Mouse (Mus musculus): Measurements from ENCODE around the gene Tcte2.

DNA sequence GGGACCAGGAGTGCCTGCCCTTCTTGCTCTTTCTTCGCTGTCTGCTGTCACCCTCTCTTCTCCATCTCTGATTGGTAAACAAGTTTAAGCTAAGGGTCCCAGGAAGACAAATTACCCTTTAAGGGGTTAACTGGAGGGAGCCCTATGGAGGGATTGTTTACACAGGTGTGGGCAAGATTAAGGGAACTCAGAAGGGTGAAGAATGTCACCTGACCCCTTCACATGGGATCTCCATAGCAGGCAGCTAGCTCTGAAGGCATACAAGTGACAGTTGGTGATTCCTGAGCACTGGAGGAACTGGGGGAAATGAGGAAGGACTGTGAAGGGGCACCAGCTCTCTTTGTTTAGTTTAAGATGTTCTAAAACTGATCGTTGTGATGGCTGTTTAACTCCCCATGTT is 19.3 kb downstream of the Tcte2 start:
- TF ChIP-seq GATA2 (IDR thresholded peaks at IDR 0.05; ENCODE audit: borderline replicate concordance, low read depth, low read length), result no peak
- TF ChIP-seq CTCF (IDR thresholded peaks at IDR 0.05; ENCODE audit: low read depth, low read length), result no peak
- no peak for TF ChIP-seq POLR2AphosphoS5 (IDR thresholded peaks at IDR 0.05; ENCODE audit: insufficient replicate concordance, low read depth, low read length)
- TF ChIP-seq GATA1 (IDR thresholded peaks at IDR 0.05; ENCODE audit: borderline replicate concordance, low read length), result no peak
- no peak for TF ChIP-seq TAL1 (conservative IDR thresholded peaks at IDR 0.05; ENCODE audit: low read depth, low read length)

Measured in G1E (cell line).